Mouse (Mus musculus) midbrain, postnatal 0 days (tissue): ENCODE data around the gene Cox4i2. TPM values are rescaled to one million over a fixed set of nuclear protein-coding genes. Genes with fewer than 3 reads are reported as not detected.

Experiments
- ATAC-seq: fragments of 200-750 bp; cut with Nextera tagmentation; 2 replicates; pipeline ENCODE4 v1.8.0; 2017; ENCODE audit warnings: moderate number of reproducible peaks, mild to moderate bottlenecking, moderate TSS enrichment, moderate library complexity; ENCODE audit not compliant: low FRiP score
- DNase-seq: peaks from one replicate; pipeline ENCODE4 v3.0.0-alpha.2; 2015; ENCODE audit warnings: low spot score
- H3K27ac ChIP-seq: fragments of 300-500 bp; sonication (generic); 2 replicates; pipeline ENCODE4 v1.5.1; 2014; ENCODE audit warnings: low read depth, mild to moderate bottlenecking, low read length, mixed read lengths
- H3K27me3 ChIP-seq: fragments of 300-500 bp; sonication (generic); 2 replicates; pipeline ENCODE4 v1.6.1; 2014; ENCODE audit warnings: low read length, control low read depth, mixed read lengths; ENCODE audit not compliant: insufficient read depth
- H3K36me3 ChIP-seq: fragments of 300-500 bp; sonication (generic); 2 replicates; pipeline ENCODE4 v1.6.1; 2014; ENCODE audit warnings: low read length, control low read depth, mixed read lengths; ENCODE audit not compliant: insufficient read depth
- H3K4me1 ChIP-seq: fragments of 300-500 bp; sonication (generic); 2 replicates; pipeline ENCODE4 v1.6.1; 2014; ENCODE audit warnings: mild to moderate bottlenecking, control low read depth, antibody characterized with exemption, low read length, mixed read lengths; ENCODE audit not compliant: insufficient read depth
- H3K4me2 ChIP-seq: fragments of 300-500 bp; sonication (generic); 2 replicates; pipeline ENCODE4 v1.6.1; 2014; ENCODE audit warnings: low read depth, mild to moderate bottlenecking, low read length, mixed read lengths; ENCODE audit not compliant: poor library complexity, severe bottlenecking
- H3K4me3 ChIP-seq: fragments of 300-500 bp; sonication (generic); 2 replicates; pipeline ENCODE4 v1.5.1; 2014; ENCODE audit warnings: low read depth, mild to moderate bottlenecking, low read length, moderate library complexity
- H3K9ac ChIP-seq: fragments of 300-500 bp; sonication (generic); replicated peaks from 2 replicates; pipeline ENCODE4 v1.6.1; 2014; ENCODE audit warnings: mild to moderate bottlenecking, low read length, moderate library complexity, mixed read lengths; ENCODE audit not compliant: poor library complexity, severe bottlenecking
- H3K9me3 ChIP-seq: fragments of 300-500 bp; sonication (generic); 2 replicates; pipeline ENCODE4 v1.6.1; 2016; ENCODE audit warnings: low read length, control low read depth
- CTCF ChIP-seq: IDR thresholded peaks from 2 replicates; pipeline ENCODE4 v1.5.1; 2016; ENCODE audit warnings: antibody characterized with exemption, mild to moderate bottlenecking
- WGBS: fragments of 180-500 bp; shearing (Covaris S2); extraction: QIAGEN DNeasy Blood & Tissue Kit; methylation state at CpG from one replicate; pipeline ENCODE4 v1.1.7; 2014; 5-methylcytosine and 5-hydroxymethylcytosine counted together
- polyA plus RNA-seq: library from polyadenylated mRNA; unstranded; fragments of >200 nt; fragmentation: Nextera tagmentation; extraction: Ambion mirVana; gene quantifications from 2 replicates; pipeline ENCODE4 v1.2.1, GENCODE M21; 2015
- total RNA-seq: library from RNA; depleted of rRNA; stranded (reverse); fragments of >200 nt; gene quantifications from 2 replicates; pipeline ENCODE4 v1.2.3, GENCODE M21; 2014

Cox4i2 gene
- total and polyA plus RNA-seq, 2 experiments from 2014 or later, result 2.0 to 3.3 TPM

DNA sequence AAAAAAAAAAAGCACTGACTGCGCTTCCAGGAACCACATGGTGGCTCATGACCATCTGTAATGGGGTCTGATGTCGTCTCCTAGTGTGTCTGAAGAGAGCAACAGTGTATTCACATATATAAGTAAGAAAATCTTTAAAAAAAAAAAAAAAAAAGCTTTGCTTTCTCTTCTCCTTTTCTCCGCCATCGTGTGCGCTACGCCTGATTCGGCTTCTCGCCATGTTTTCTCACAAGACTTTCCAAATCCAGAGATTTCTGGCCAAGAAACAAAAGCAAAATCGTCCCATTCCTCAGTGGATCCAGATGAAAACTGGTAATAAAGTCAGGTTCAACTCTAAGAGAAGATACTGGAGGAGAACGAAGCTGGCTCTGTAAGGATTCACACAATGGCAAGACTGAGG, 48.3 kb downstream of the Cox4i2 start:
- no peaks in the 10 kb centered on the region for H3K27me3 ChIP-seq
- H3K4me1 ChIP-seq, result peaks cover 6% of the 10 kb centered on the region; the same call in 1 of the 2 replicates
- WGBS, result 89% methylated on average over 10 of the region's 10 CpGs
- H3K27ac ChIP-seq, result no peak overlapping the region
- no peak overlapping the region for H3K4me3 ChIP-seq
- no peaks in the 10 kb centered on the region for H3K9me3 ChIP-seq
- H3K36me3 ChIP-seq, result no peaks in the 10 kb centered on the region
- no peak for ATAC-seq
- no peak overlapping the region for H3K9ac ChIP-seq
- no peak overlapping the region for H3K4me2 ChIP-seq
- no peak for TF ChIP-seq CTCF
- no peak for DNase-seq

GRCm38 (mm10) chr2:152803081-152803480, 49.1 kb downstream of the Cox4i2 start:
- Histone ChIP-seq H3K4me3 (no peak overlapping the region), H3K36me3 (no peaks in the 10 kb centered on the region), H3K4me1 (peaks cover 6% of the 10 kb centered on the region; the same call in 1 of the 2 replicates), H3K27me3 (no peaks in the 10 kb centered on the region), H3K27ac (no peak overlapping the region), H3K9me3 (no peaks in the 10 kb centered on the region), H3K9ac (no peak overlapping the region), H3K4me2 (no peak overlapping the region)
- WGBS, result 87% methylated on average over 5 of the region's 5 CpGs
- no peak for TF ChIP-seq CTCF
- ATAC-seq, result no peak
- DNase-seq, result no peak

GRCm38 (mm10) chr2:152804408-152805110, 50.6 kb downstream of the Cox4i2 start:
- H3K27ac ChIP-seq, result 0 out of 2 replicates have a peak overlapping the region, but pooled peaks have one; percentile 26
- no peak overlapping the region for H3K9ac ChIP-seq
- H3K4me3 ChIP-seq, result no peak overlapping the region
- H3K27me3 ChIP-seq, result no peaks in the 10 kb centered on the region
- DNase-seq, result peak; percentile 65
- TF ChIP-seq CTCF, result no peak
- no peak for ATAC-seq
- no peak overlapping the region for H3K4me2 ChIP-seq
- WGBS, result 8% methylated on average over 6 of the region's 6 CpGs
- H3K4me1 ChIP-seq, result peaks cover 6% of the 10 kb centered on the region; the same call in 1 of the 2 replicates
- no peaks in the 10 kb centered on the region for H3K36me3 ChIP-seq
- H3K9me3 ChIP-seq, result no peaks in the 10 kb centered on the region

GRCm38 (mm10) chr2:152805111-152805490, 51.1 kb downstream of the Cox4i2 start:
- H3K4me2 ChIP-seq, result no peak overlapping the region
- TF ChIP-seq CTCF, result no peak
- no peaks in the 10 kb centered on the region for H3K9me3 ChIP-seq
- 0 out of 2 replicates have a peak overlapping the region, but pooled peaks have one; percentile 26 for H3K27ac ChIP-seq
- ATAC-seq (no peak), DNase-seq (no peak)
- no peaks in the 10 kb centered on the region for H3K36me3 ChIP-seq
- 43% methylated on average over 5 of the region's 5 CpGs for WGBS
- H3K9ac ChIP-seq, result no peak overlapping the region
- H3K4me3 ChIP-seq, result no peak overlapping the region
- peaks cover 6% of the 10 kb centered on the region; the same call in 1 of the 2 replicates for H3K4me1 ChIP-seq
- no peaks in the 10 kb centered on the region for H3K27me3 ChIP-seq

DNA sequence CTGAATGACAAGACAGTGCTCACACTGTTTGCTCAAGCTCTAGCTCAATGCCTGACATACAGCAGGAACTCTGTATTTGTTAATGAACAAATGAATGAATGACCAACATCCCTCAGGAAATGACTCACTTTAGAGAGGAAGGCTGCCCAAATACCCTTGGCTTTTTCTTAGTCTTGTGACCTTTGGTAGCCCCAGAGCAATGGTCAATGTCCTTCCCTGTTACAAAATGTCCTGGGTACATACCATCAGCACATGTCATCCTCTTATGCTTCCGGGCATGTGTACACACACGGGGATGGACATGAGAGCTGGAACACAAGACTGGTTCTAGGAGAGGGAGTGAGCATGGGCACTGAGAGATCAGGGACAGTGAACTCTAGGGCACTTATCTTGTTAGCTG, 52.1 kb downstream of the Cox4i2 start:
- Histone ChIP-seq H3K27ac (no peak overlapping the region), H3K4me1 (peaks cover 6% of the 10 kb centered on the region; the same call in 1 of the 2 replicates), H3K27me3 (no peaks in the 10 kb centered on the region), H3K4me3 (no peak overlapping the region), H3K4me2 (no peak overlapping the region), H3K36me3 (no peaks in the 10 kb centered on the region), H3K9me3 (no peaks in the 10 kb centered on the region), H3K9ac (no peak overlapping the region)
- TF ChIP-seq CTCF, result no peak
- DNase-seq, result no peak
- no peak for ATAC-seq
- 83% methylated on average over 2 of the region's 2 CpGs for WGBS

DNA sequence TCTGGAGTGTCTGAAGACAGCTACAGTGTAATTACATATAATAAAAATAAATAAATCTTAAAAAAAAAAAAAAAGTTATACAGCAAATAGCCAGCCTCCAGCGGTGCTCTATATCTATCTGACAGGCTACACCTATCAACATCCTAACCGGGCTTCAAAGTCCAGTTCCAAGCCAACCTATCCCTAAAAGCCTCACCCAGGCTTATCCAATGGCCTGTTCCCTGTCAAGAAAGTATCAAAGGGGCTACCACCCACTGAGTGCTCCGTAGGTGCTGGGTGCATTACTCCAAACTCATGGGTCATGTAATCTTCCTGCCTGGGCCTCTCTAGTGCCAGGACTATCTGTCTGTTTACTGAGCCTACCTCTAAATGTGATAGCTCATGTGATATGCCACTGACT, 54.2 kb downstream of the Cox4i2 start:
- H3K9me3 ChIP-seq, result no peaks in the 10 kb centered on the region
- no peak for ATAC-seq
- no peak for DNase-seq
- no peak overlapping the region for H3K27ac ChIP-seq
- H3K4me1 ChIP-seq, result peaks cover 6% of the 10 kb centered on the region; the same call in 1 of the 2 replicates
- 90% methylated on average over 3 of the region's 3 CpGs for WGBS
- H3K9ac ChIP-seq, result no peak overlapping the region
- H3K4me2 ChIP-seq, result no peak overlapping the region
- no peaks in the 10 kb centered on the region for H3K27me3 ChIP-seq
- no peak overlapping the region for H3K4me3 ChIP-seq
- no peak for TF ChIP-seq CTCF
- H3K36me3 ChIP-seq, result no peaks in the 10 kb centered on the region
